Mouse (Mus musculus) right cerebral cortex, adult 2 months (tissue): ENCODE data around the gene Ssbp3.
A peak's percentile ranks its signal among the peaks of the same experiment; 100 is the strongest.

ENCODE experiments used
- DNase-seq, 2 experiments: peaks; one replicate each; pipeline ENCODE4 v3.0.0; 2021 to 2022; ENCODE audit warnings: low spot score in 2 of 2

Gene Ssbp3

GRCm38 (mm10) chr4:106985899-106986832 is 75.7 kb downstream of the Ssbp3 start:
- no peak for DNase-seq

DNA sequence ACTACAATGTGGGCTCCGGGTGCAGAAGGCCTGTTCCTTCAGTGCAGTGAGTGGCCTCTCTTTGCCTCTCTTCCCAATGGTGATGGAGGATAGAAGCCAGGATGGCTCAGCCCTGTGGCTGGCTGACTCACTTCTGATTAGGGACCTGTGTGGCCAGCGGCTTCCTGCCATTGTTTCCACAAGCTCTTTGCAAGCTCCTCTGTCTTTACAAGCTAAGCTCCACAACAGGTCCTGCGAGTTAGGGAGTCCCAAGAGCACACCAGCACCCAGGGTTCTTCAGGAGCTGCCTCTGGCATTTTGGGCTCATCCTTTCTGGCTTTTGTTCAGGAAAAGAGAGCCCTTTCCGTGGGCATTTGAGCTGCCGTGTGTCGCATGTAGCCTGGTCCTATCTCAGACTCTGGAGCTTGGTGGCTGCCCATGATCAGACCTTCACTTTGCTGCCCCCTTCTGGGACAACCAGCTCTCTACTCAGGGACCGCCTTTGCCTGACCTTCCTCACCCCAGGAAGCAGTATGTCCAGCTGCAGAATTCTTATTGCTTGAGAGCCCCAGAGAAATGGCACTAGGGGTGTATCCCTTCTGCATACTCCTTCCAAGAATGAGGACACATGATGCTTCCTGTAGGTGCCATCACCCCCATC is 77.3 kb downstream of the Ssbp3 start:
- peak; percentile 64 to 74 for DNase-seq

GRCm38 (mm10) chr4:106988886-106989225 is 78.4 kb downstream of the Ssbp3 start:
- no peak for DNase-seq

- DNase-seq, result no peak
These were observed 78.9 kb downstream of the Ssbp3 start for GRCm38 (mm10) chr4:106989226-106989983.

GRCm38 (mm10) chr4:106993053-106993452 is 82.6 kb downstream of the Ssbp3 start:
- DNase-seq, result no peak

DNA sequence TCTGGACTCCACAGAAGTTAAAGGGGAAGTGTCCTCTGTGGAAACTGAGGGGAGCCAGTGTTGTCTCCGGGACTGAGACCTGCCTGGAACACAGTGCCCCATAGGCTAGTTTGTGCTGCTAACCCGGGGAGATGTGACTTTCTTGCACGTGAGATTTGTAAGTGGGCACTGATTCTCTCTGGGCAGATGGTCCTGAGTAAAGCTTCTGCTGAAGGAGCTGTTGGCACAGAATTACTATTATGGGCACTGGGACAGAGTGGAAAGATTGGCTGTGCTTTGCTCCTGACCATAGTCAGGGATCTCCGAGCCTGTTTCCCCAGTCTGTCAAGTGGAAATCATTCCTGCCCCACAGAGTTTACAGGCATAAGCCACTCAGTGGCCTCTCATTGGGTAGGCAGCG is 83.8 kb downstream of the Ssbp3 start:
- DNase-seq, result no peak

- no peak for DNase-seq
These were observed 84.6 kb downstream of the Ssbp3 start for GRCm38 (mm10) chr4:106995069-106995468.

- DNase-seq, result no peak
These were observed 85.0 kb downstream of the Ssbp3 start for GRCm38 (mm10) chr4:106995513-106995912.

- DNase-seq, result peak; percentile 77 to 78
These were observed 86.0 kb downstream of the Ssbp3 start for GRCm38 (mm10) chr4:106996305-106997076.

DNA sequence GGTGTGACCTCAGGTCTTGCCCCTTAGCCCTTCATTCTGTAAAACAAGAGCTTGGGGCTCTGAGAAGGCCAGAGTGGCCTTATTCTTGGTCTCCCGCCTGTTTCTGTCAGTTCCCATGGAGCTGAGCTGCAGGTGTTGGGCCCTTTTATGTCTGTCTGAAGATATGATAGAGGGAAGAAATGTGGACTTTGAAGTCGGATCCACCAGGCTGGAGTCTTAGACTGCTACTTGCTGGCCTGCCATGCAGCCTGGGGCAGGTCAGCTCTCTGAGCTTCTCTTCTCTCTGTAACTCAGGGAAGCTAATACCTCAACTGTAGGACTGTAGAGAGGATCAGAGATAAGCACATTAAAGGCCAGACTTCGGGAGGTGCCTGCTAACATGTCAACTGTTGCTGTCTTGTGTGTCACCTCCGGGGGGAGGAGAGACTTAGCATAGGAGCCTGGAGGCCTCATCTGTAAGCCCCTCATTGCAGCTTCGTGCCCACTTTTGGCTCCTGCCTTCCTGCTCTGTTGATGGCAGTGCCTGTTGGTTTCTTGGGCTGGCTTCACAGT is 90.8 kb downstream of the Ssbp3 start:
- DNase-seq, result no peak

DNA sequence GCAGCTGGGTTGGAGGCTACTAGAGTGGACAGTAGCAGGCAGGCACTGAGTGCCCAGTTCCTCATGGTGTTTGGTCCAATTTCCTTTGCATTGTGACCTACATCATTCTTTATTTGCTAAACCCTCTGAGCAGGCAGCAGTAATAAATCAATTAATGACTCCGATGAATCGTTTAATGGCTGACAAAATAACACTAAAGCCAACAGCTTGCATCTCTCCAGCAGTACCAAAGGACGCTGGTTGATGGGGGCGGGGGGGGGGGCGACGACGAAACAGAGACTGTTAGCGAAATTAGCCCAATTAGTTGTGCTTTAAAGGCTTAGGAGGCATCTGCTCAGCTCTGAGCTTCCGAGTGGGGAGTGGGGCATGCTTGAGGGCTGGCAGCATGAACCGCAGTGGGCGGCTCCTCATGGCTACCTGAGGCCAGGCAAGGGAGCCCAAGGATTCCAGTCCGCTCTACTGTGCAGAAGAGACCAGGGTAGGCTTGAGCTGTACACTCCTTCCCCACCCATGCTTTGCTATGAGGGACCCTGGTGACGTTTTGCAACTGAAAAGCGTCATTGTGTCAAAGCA is 91.5 kb downstream of the Ssbp3 start:
- DNase-seq, result no peak

- DNase-seq, result peak in 1 of 2 experiments; percentile 28
These were observed 92.1 kb downstream of the Ssbp3 start for GRCm38 (mm10) chr4:107002517-107003165.

DNA sequence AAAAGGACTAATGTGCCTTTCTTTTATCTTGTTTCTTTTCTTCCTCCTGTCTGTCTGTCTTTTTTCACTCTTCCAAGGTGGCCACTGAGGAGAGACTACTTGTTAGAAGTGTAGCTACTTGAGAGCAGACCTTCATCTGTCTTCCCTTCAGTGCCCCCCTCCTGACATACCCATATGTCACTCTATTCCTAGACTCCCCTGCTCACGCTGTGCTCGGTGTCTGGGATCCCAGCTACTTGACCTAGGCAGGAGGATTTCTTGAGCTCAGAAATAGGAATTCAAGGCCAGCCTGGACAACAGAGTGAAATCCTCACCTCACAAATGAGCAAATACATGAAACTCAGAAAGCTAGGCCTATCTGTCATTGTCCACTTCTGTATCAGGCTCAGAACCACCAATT is 92.7 kb downstream of the Ssbp3 start:
- DNase-seq, result no peak

DNA sequence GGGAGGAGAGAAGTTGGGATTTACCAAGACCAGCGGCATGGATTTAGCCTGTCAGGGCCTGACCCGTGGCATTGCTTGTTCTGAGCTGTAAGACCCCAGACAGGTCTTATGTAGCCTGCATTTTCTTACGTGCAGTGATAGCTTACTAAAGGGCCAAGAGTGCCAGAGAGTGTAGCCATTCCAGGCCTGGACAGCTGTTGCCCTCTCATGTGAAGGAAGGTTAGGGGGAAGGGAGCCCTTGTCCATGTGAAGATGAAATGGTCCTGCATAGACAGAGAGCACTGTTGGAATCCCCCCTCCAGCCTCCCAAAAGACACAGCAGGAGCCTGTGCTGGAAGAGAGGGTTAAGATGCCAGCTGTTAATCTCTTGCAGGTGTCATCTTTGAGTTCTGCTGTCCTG is 93.3 kb downstream of the Ssbp3 start:
- DNase-seq, result no peak

GRCm38 (mm10) chr4:107004346-107004745 is 93.8 kb downstream of the Ssbp3 start:
- DNase-seq, result no peak

GRCm38 (mm10) chr4:107005166-107005565 is 94.7 kb downstream of the Ssbp3 start:
- DNase-seq, result no peak

- no peak for DNase-seq
These were observed 95.7 kb downstream of the Ssbp3 start for GRCm38 (mm10) chr4:107006229-107006628.

GRCm38 (mm10) chr4:107006807-107007206 is 96.3 kb downstream of the Ssbp3 start:
- DNase-seq, result no peak

DNA sequence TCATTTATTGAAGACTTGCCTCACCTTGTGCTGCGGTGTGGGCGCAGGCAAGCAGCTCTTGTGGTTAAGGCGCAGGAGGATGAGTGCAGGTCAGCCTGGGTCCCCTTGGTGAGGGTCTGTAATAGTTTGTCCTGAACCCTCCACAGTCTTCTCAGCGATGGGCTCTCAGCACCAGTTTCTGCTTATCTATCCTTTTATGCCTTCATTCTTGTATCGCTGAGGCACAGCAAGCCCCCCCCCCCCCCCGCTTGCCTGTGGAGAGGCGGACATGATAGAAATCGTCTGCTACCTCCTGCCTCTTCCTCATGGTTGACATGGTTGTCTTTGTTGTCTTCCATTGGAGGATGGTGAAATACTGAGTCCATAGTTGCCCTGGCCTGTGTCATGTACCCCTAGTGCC is 96.9 kb downstream of the Ssbp3 start:
- DNase-seq, result no peak

- DNase-seq, result no peak
These were observed 97.7 kb downstream of the Ssbp3 start for GRCm38 (mm10) chr4:107008161-107008560.
